Mouse (Mus musculus) hindbrain, embryonic 11.5 days (tissue): ENCODE results near the gene Adarb2. TPM values are rescaled to one million over a fixed set of nuclear protein-coding genes. Genes with fewer than 3 reads are reported as not detected.

ENCODE experiments used
- ATAC-seq: fragments of 200-750 bp; cut with Nextera tagmentation; 2 replicates; pipeline ENCODE4 v1.8.0; 2017; ENCODE audit warnings: mild to moderate bottlenecking, moderate TSS enrichment, moderate library complexity; ENCODE audit not compliant: low FRiP score
- DNase-seq: peaks from one replicate; pipeline ENCODE4 v3.0.0-alpha.2; 2015; ENCODE audit warnings: low spot score
- H3K27ac ChIP-seq: fragments of 300-500 bp; sonication (generic); 2 replicates; pipeline ENCODE4 v1.5.1; 2014; ENCODE audit warnings: mild to moderate bottlenecking, low read depth, low read length
- H3K27me3 ChIP-seq: fragments of 300-500 bp; sonication (generic); 2 replicates; pipeline ENCODE4 v1.6.1; 2014; ENCODE audit warnings: mild to moderate bottlenecking, low read length, moderate library complexity, mixed read lengths; ENCODE audit not compliant: control insufficient read depth, insufficient read depth
- H3K36me3 ChIP-seq: fragments of 300-500 bp; sonication (generic); 2 replicates; pipeline ENCODE4 v1.6.1; 2014; ENCODE audit warnings: mild to moderate bottlenecking, low read length, moderate library complexity, mixed read lengths; ENCODE audit not compliant: control insufficient read depth, insufficient read depth
- H3K4me1 ChIP-seq: fragments of 300-500 bp; sonication (generic); replicated peaks from 2 replicates; pipeline ENCODE4 v1.6.1; 2014; ENCODE audit warnings: low read length, mixed read lengths; ENCODE audit not compliant: control insufficient read depth, insufficient read depth
- H3K4me2 ChIP-seq: fragments of 300-500 bp; sonication (generic); replicated peaks from 2 replicates; pipeline ENCODE4 v1.6.1; 2014; ENCODE audit warnings: mild to moderate bottlenecking, low read depth, low read length
- H3K4me3 ChIP-seq: fragments of 300-500 bp; sonication (generic); 2 replicates; pipeline ENCODE4 v1.5.1; 2014; ENCODE audit warnings: low read depth, low read length
- H3K9ac ChIP-seq: fragments of 300-500 bp; sonication (generic); 2 replicates; pipeline ENCODE4 v1.6.1; 2014; ENCODE audit warnings: low read depth, low read length
- H3K9me3 ChIP-seq: fragments of 300-500 bp; sonication (generic); 2 replicates; pipeline ENCODE4 v1.6.1; 2016; ENCODE audit warnings: low read length; ENCODE audit not compliant: control insufficient read depth
- WGBS: fragments of 180-500 bp; shearing (Covaris S2); extraction: QIAGEN DNeasy Blood & Tissue Kit; methylation state at CpG from one replicate; pipeline ENCODE4 v1.1.7; 2014; 5-methylcytosine and 5-hydroxymethylcytosine counted together
- polyA plus RNA-seq: library from polyadenylated mRNA; unstranded; fragments of >200 nt; fragmentation: Nextera tagmentation; extraction: Ambion mirVana; gene quantifications from 2 replicates; pipeline ENCODE4 v1.2.1, GENCODE M21; 2014

Gene Adarb2
- polyA plus RNA-seq, 1 experiment from 2014 or later: 19.3 TPM

DNA sequence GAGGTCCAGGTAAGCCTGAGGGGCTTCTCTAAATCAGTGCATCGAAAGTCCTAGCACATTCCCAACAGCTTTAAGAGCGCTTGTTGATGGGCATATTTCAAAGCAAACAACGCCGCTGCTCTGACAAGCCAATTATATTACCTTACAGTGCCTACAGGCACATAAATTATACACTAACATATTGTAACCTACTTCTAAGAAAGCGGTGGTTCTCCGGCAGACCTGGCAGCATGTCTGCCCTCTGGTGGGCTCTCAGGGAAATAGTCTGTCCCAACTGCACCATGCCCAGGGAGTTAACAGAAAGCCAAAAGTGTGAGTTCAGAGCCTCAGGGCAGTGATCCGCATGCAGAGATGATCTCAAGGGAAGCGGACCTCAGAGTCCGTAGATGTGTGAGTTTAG, 582.5 kb downstream of the Adarb2 start:
- H3K27ac ChIP-seq: no peak overlapping the region
- no peaks in the 10 kb centered on the region for H3K9me3 ChIP-seq
- DNase-seq: peak; percentile 67
- no peaks in the 10 kb centered on the region for H3K27me3 ChIP-seq
- no peak overlapping the region for H3K4me2 ChIP-seq
- H3K4me1 ChIP-seq: no peaks in the 10 kb centered on the region
- H3K4me3 ChIP-seq: no peak overlapping the region
- WGBS: 45% methylated on average over 9 of the region's 9 CpGs
- no peaks in the 10 kb centered on the region for H3K36me3 ChIP-seq
- no peak overlapping the region for H3K9ac ChIP-seq
- ATAC-seq: peak; percentile 55; the same call in 1 of the 2 replicates

DNA sequence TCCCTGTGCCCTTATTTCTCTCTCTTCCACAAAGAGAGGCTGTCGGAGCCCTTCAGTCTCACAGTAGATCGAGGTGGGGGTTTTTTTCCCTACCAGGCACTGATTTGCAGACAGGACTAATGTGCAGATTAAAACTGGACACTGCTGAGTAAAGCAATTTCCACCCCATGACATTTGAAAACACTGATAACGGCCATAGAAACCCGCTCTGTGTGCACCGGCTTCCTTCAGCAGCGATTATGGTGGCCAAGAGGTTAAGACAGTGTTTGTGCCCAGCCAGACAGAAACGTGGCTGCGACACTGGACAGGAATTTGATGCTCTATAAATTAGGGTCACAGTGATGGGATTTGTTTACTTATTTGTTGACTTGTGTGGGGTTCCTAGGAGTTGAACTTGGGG, 590.6 kb downstream of the Adarb2 start:
- H3K4me3 ChIP-seq: no peak overlapping the region
- H3K9me3 ChIP-seq: no peaks in the 10 kb centered on the region
- H3K4me2 ChIP-seq: no peak overlapping the region
- no peak for DNase-seq
- WGBS: 86% methylated on average over 8 of the region's 8 CpGs
- H3K36me3 ChIP-seq: no peaks in the 10 kb centered on the region
- no peak for ATAC-seq
- no peak overlapping the region for H3K9ac ChIP-seq
- H3K27me3 ChIP-seq: no peaks in the 10 kb centered on the region
- no peaks in the 10 kb centered on the region for H3K4me1 ChIP-seq
- H3K27ac ChIP-seq: no peak overlapping the region

DNA sequence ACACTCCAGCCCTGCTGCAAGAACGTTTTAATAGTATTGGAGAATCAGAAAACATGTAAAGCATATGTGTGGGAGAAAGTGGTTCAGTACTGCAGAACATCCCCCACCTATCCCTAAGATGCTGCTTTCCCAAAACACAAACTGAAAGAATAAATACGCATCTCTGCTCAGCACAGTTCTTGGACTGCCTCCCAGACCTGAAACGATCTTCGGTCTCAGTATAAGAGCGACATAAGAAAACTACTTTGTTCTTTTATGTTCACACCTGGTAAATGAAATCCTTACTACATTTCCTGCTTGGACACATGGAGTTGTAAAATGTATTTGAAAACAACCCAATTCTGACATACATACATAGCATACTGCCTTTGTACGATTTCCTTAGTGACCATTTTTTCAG, 597.9 kb downstream of the Adarb2 start:
- Histone ChIP-seq H3K27me3 (no peaks in the 10 kb centered on the region), H3K9ac (no peak overlapping the region), H3K36me3 (peaks cover 5% of the 10 kb centered on the region), H3K9me3 (no peaks in the 10 kb centered on the region), H3K27ac (no peak overlapping the region), H3K4me2 (no peak overlapping the region), H3K4me3 (no peak overlapping the region), H3K4me1 (no peaks in the 10 kb centered on the region)
- ATAC-seq (no peak), DNase-seq (no peak)
- 90% methylated on average over 6 of the region's 6 CpGs for WGBS

DNA sequence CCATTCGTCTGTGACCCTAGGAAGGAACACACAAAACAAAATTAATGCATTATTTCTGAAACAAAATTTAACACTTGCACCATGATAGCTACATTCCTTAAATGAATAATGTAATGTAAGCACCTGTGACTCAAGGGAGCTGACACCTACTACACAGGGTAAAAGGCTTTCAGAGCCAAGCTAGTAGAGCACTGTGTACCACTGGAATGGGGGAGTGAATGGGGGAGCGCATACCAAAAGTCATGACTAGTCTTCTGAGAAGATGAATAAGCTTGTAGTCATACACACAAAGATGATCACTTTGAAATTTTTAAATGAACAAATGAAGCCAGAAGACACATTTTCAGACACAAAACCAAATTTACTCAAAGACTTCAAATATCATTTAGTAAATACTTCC, 603.3 kb downstream of the Adarb2 start:
- Histone ChIP-seq H3K4me3 (no peak overlapping the region), H3K4me2 (no peak overlapping the region), H3K36me3 (peaks cover 5% of the 10 kb centered on the region), H3K9me3 (no peaks in the 10 kb centered on the region), H3K27ac (no peak overlapping the region), H3K9ac (no peak overlapping the region), H3K27me3 (no peaks in the 10 kb centered on the region), H3K4me1 (no peaks in the 10 kb centered on the region)
- DNase-seq: no peak
- no peak for ATAC-seq
- 95% methylated on average over 2 of the region's 2 CpGs for WGBS
